Mouse (Mus musculus) adrenal gland (tissue): ENCODE data around the gene Rpl24.
"Not testable (repeated sequence)": the region's sequence is repeated elsewhere in the genome, so short reads cannot be mapped to it uniquely, and the experiment has no call there.

Experiments
- intact Hi-C: fragments of 180-260 bp; cut with DNase I; formaldehyde crosslinking; loops from one replicate; pipeline ENCODE4 v1.15.1; 2025
- long read RNA-seq, 2 experiments: library from polyadenylated mRNA; unstranded; transcript quantifications; one replicate each; pipeline ENCODE4 v2.0.0; 2020; ENCODE audit warnings: borderline replicate concordance in 1 of 2; ENCODE audit not compliant: insufficient replicate concordance in 1 of 2

The Rpl24 gene
- long read RNA-seq, experiment 1, transcript Rpl24-201 (6 exons, 677 nt) = major isoform, 605 of 625 reads
- long read RNA-seq, experiment 1, transcript Rpl24-204 (5 exons, 639 nt) = minor isoform, 5 of 625 reads
- long read RNA-seq, experiment 1, partial matches to known transcripts = 3 of 625 reads
- long read RNA-seq, experiment 1, other reads (novel, unspliced or antisense) = 12 of 625 reads
- long read RNA-seq, experiment 2, transcript Rpl24-201 (6 exons, 677 nt) = major isoform, 560 of 574 reads
- long read RNA-seq, experiment 2, partial matches to known transcripts = 5 of 574 reads
- long read RNA-seq, experiment 2, other reads (novel, unspliced or antisense) = 8 of 574 reads

DNA sequence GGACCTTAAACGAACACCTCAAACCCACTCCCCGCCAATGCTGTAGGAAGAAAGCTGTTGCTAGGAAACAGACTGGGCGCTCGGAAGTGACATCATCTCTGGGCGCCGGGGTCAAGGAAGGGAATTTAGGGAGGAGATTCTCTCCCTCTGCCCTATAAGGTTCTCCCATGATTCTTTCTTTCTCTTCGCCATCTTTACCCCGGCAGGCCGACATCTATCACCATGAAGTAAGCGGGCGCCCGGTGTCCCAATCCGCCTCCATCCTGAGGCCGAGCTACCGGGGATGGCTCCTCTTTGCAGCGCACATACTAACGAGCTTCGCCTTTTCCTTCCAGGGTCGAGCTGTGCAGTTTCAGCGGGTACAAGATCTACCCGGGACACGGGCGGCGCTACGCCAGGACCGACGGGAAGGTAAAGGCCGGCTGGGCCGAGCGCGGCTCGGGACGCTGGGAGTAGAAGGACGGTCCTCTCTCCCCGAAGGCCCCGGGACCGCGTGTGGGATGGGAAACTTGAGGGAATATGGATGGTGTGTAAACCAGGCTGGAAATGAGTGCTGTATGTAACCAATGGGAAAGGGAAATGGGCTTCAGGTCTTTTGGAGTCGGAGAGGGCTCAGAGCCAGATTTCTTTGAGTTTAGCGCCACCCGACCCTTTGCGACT, at the start of gene Rpl24:
Gene Rpl24 (plus strand): TSS at position 64 of the 660 bp plus-strand sequence.
- intact Hi-C loops = no loop called here

DNA sequence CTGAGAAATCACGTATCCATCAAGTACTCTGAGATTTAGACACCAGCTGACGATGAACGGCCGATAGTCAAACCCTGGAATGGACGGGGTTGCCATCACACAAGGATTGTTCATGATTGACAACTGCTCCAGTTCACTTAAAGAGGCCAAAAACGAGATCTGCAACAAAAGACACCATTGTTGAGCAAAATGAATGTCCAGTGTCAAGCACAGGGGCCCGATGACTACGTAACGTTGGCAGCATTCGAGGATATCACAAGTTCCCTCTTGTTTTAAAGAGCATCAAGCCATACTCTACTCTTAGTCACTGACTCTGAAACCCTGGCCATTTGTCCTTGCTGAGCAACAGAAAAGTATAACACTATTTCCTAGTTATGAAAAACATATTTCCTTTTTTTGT, 44.0 kb upstream of the Rpl24 start:
- intact Hi-C loops = no loop called here

DNA sequence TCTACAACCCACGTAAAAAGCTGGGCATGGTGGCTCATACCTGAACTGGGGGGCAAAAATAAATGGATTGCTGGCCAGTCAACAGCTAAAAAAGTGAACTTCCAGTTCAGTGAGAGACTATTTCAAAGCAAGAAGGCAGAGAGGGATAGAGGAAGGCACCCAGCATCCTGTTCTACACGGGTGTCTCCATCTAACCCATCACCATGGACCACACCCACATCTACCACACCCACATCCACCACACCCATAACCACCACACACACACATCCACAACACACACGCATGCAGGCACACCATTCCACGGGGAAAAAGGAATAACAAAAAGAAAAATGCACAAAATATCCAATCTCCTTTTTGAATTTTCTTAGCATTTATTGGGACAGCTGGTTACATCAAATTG, 42.1 kb upstream of the Rpl24 start:
- intact Hi-C loops = no loop called here

DNA sequence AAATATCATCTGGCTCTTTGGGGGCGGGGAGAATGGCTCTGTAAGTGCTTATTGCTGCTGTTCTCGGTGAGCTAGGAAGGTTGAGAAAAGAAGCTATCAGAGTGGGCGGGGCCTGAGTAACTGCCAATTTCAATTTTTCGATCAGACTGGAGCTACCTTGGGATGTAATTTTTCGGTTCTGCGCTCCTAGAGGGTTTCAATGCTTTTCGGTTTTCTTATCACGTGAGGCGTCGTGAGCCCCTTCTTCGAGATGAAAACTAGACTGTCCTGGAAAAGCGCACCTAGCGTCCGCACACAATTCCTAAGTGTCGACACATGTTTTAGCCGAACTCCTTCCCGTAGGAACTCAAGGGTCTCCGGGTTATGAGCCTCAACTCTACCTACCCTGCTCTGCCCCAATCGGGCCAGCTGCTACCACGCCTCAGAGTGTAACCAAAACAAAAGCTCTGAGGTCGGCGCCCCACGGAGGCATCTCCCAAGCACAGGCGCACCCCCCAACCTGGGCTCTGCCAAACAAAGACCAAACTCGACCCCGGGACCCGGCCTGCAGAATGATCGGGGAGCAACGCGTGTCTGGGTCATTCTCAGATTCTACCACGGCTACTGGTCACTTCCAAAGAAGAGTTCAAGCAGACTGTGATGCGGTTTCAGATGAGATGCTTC, 32.3 kb upstream of the Rpl24 start:
- intact Hi-C loops = no loop called here

DNA sequence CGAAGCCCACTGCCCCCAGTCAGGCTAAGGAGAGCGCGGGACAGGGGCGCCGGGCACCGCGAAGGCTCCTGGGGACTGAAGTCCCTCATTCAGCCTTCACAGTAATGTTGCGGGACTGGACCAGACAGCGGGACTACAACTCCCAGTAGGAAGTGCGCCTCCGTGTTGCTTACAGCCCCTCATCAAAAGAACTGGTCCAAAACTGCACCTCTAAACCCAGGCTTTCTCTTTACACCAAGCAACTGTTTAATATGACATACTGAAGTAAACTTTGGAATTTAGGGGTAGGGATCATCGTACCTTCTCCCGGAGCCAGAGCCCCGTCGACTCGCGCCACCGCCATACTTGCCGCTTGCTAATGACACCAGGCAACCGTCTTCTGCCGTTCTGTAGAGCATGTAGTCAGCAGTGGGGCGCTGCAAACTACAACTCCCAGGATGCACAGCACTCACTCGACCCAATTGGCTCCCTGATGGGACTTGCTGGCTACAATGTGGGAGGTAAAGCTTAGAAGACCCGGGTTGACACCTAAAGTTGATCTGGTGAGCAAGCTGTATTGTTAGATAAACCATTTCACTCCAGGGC, 31.5 kb upstream of the Rpl24 start, which contains the start of gene Cep97:
Gene Cep97 (minus strand): TSS at position 403 of the 585 bp plus-strand sequence.
- intact Hi-C loops = no loop called here

DNA sequence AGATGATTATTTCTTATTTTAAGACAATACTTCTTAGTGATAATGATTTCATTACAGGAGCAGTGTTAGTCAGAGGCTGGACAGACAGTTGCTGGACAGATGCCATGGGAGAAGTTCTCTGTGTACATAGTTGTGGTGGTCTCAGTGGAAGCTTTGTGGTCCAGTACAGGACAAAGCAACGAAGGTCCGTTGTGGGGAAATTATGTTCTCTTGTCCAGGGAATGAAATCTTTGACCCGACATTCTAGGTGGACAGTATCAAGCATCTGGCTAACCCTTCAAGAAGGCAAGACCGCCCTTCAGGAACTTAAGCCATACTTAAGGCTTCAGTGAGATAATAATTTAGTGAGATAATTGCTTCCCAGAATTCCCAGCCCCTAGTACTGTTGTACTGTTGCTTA, 27.3 kb upstream of the Rpl24 start:
- intact Hi-C loops = no loop called here

DNA sequence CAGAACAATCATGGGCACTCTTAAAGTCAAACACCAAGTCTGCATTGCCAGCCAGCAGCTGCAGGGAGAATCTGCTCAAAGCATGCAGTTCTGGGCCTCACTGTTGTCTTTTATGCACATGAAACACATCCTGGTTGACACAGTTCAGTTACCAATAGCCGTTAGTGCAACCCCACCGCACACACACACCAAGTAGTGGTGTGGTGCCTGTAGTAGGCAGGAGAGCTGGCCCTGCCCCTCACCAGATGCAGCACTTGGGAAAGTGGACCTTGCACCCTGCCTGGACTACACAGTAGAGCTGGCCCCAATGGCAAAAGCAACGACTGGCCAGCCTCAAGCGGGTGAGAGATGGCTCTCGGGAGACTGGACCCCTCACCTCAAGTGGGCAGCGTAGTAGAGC, 26.4 kb upstream of the Rpl24 start:
- intact Hi-C loops = no loop called here

DNA sequence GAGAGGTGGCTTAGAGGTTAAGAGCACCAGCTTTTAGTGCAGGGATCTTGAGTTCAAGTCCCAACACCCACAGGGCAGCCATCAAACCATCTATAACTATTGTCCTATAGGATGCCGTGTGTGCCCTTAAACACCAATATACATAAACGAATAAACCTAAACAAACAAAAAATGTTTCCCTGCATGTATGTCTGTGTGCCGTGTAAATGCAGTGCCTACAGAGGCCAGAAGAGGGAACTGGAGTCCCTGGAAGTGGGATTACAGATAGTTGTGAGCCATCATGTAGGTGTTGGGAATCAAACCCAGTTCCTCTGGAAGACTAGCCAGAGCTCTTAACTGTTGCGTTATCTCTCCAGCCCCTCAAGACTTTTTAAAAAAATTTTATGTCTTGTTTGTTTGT, 25.3 kb upstream of the Rpl24 start:
- intact Hi-C loops = no loop called here

DNA sequence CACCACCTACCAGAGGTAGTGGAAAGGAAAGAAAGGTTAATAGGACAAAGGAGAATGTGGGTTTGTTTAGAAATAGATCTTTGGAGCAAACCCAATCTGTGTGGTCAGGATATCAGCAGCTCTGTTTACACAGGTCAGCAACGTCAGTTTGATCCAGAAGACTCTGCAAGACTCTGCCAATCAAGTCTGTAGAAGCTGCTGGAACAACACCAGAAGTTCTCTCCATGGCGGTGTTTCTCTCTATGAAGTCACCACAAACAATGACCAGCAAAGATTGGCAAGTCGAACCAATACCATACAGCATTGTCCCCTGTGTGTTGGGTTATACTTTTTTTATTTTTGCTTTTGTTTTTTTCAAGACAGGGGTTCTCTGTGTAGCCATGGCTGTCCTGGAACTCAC, 18.8 kb upstream of the Rpl24 start:
- intact Hi-C loops = no loop called here

DNA sequence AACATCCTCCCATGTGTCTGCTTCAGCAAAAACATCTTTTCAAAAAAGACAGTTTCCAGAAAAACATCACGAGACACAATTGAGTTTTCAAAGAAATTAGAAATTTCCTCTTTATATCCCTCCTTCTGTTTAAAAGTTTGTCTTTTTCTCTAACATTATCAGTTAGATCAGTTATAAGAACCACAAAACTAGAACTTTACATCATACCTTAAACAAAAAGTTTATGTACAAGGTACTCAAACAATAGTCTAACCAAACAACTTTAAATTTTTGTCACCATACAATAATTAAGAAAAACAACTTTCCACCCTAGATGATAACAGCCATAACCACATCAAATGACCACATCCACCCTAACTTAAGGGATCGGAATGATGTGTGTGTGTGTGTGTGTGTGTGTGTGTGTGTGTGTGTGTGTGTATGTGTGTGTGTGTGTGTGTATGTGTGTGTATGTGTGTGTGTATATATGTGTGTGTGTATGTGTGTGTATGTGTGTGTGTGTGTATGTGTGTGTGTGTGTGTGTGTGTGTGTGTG, 18.1 kb upstream of the Rpl24 start:
- intact Hi-C loops = not testable (repeated sequence)

DNA sequence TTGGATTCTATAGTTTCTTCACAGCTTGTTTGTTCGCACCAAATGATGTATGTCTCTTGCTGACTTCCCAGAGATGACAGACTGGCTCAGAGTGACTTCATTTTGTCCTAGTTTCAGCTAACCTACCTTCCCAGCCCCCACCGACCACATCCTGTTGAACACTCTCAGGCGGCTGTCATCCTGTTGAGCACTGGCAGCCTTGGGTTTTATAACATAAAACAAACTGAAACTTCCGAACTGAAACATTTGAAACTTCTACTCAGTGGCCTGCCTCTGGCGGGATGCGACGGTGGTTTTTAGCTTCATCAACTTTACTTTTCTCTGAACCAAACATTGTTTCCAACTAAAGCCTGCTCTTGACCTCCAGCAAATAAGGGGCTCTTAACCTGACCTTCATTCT, 17.1 kb upstream of the Rpl24 start:
- intact Hi-C loops = no loop called here

DNA sequence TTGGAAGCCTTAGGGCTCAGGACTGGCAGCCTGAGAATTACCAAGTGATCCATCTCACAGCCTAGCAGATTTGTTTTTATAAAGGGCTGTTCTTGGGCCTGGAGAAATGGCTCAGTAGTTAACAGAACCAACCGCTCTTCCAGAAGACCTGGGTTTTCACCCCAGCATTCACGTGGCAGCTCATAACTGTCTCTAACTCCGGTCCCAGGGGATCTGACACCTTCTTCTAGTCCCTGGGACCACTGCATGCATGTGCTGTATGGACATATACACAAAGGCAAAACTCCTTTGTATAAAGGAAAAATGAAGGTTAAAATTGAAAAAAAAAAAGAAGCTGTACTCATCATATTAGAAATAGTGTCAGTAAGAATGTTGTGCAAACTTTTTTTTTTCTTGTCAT, 15.6 kb upstream of the Rpl24 start:
- intact Hi-C loops = loop anchor here (5.0 kb wide), 2 partner anchors 117 to 182 kb away; no protein-coding TSS in a partner anchor

DNA sequence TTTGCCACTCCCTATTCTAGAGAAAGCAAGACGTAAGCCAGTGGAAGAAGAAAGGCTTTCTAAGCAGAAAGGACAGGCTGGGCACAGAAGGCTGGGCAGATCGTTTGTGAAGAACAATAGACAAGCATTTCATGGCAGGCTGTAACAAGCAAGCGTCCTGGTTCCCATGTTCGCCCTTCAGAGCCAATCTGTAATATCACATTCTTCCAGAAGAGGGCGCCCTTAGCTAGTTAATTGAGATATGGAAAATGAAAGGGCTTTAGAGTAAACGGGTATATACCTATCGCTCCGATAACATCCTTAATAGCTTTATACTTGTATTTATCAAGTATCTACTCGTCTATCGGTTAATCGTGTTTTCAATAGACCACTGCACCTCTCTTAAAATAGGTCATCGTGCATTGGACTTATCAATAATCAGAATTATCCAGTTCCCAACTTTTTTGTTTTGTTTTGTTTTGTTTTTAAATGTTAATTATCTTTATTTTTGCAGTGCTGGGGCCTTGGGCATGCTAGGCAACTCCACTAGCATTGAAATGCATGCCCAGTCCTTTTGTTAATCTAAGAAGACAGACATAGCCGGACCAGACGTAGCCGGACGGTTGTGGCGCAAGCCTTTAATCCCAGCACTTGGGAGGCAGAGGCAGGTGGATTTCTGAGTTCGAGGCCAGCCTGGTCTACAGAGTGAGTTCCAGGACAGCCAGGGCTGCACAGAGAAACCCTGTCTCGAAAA, 15.0 kb upstream of the Rpl24 start:
- intact Hi-C loops = loop anchor here (5.0 kb wide), 2 partner anchors 116 to 181 kb away; no protein-coding TSS in a partner anchor

DNA sequence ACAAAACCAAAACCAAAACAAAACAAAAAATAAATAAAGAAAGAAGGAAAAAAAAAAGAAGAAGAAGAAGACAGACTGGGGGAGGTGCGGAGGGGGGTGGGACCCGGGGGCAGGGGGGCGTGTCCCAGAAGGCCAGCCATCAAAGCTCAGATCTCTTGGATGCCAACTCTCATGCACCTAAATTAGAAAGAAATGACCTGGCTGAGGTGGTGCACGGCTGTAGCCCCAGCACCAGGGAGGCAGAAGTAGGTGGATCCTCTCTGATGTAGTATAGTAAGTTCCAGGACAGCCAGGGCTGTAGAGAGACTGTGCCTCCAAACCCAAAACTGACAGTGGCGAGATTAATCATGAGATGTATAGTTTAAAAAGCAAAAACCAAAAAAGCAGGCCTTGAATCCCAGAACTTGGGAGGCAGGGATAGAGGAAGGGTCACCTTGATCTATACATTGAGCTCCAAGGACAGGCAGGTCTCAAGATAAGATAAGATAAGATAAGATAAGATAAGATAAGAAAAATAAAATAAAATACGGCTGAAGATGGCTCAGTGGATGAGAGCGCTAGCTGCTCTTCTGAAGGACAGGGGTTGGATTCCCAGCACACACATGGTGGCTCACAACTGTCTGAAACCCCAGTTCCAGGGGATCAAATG, 14.3 kb upstream of the Rpl24 start:
- intact Hi-C loops = loop anchor here (5.0 kb wide), 2 partner anchors 115 to 180 kb away; no protein-coding TSS in a partner anchor

DNA sequence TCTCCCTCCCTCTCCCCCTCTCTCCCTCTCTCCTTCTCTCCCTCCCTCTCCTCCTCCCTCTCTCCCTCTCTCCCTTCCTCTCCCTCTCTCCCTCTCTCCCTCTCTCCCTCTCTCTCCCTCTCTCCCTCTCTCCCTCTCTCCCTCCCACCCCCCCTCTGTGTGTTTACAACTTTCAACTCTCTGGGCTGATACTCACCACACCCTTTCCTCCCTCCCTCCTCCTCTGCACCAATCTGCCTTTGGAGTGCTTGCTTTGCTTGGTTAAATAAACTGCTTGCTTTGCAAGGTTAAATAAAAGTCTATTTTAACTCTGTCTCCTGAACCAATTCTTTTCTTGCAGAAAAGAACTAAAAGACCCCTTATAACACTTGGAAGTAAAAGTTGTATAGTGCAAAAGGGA, 13.3 kb upstream of the Rpl24 start:
- intact Hi-C loops = loop anchor here (5.0 kb wide), 2 partner anchors 115 to 180 kb away; no protein-coding TSS in a partner anchor

DNA sequence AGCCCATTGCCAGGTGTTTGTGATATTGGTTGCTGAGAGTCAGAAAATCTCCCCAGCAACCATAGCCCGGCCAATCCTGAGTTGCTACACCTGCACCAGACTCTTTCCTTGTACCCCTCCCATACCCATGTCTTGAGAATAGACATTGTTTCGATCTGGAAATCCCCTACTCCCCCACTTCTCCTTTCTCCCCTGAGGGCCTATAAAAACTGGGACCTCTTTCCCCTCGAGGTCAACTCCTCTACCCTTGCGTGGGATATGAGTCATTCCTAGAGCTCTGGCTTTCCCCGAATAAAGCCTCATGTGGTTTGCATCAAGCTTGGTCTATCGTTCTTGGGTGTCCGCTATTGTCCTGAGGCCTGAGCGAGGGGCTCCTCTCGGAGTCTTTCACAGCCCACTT, 11.9 kb upstream of the Rpl24 start:
- intact Hi-C loops = loop anchor here (5.0 kb wide), 2 partner anchors 113 to 178 kb away; no protein-coding TSS in a partner anchor

DNA sequence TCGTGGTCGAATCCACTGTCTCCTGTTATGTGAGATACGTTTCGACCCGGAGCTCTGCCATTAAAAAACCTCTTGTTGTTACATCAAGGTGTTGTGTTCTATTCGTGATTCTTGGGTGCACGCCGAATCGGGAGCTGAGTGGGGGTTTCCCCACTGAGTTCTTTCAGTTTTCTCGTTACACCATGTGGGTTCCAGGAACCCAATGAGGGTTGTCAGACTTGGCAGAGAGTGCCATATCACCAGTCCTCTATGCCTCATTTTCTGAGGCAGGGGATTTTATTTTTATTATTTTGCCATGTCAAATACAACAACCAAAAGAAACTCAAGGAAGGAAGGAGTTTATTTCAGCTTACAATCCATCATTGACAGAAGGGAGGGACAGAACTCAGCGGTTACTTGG, 3.0 kb upstream of the Rpl24 start:
- intact Hi-C loops = not testable (repeated sequence)

DNA sequence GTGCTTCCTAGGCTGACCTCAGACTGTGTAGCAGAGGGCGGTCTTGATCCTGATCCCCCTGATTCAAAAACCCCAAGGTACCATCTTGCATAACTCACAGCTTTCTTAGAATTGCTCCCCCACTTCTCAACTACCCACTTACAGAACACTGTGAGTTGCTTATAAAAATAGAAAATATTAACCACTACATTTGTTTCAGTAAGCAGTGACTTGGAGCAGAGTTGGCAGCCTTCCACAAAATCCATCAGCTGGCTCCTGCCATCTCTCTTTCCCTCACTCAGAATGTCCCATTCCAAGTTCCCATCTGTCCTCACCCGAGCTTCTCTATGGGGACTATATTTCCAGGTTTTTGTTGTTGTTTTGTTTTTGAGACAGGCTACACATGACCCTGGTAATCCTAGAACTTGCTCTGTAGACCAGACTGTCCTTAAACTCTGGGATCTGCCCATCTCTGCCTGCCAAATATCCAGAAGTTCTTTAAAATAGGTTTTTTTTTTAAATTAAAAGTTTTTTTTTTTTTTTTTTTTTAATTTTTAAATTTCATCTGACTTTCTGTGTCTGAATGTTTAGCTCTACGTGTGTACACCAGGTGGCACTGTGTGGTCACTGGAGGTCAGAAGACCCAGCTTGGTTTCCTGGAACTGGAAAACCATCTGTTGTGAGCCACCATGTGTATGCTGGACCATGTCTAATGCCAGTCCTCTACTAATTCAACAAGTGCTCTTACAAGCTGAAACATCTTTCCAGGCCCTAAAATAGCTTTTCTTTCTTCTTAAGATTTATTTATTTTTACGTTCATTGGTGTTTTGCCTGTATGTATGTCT, 1.7 kb upstream of the Rpl24 start:
- intact Hi-C loops = loop anchor here (1.0 kb wide), 1 partner anchor 100 kb away; no protein-coding TSS in a partner anchor

DNA sequence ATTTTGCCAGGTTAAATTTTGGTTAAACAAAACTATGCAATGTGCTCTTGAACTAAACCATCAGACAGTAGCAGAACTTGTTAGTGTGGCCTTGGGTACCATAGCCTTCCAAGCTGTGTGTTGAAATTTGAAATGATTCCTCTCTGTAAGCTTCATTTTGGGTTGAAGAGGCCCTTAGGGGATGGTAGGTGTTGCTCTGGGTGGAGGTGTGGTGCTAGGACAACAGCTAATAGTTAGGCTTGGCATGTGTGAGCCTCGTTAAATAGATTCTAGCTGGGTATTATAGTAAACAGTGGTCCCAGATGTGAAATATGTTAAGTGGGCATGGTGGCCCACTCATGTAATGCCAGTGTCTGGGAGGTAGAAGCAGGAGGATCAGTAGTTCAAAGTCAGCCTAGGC, 1.1 kb downstream of the Rpl24 start:
- intact Hi-C loops = no loop called here
